Mouse (Mus musculus): ENCODE data around the gene Slc33a1. TPM values are rescaled to one million over a fixed set of nuclear protein-coding genes. Genes with fewer than 3 reads are reported as not detected.

Slc33a1 gene
- total and polyA plus RNA-seq, 3 experiments: 15.3 to 24.5 (median 24.1) TPM

GRCm38 (mm10) chr3:63965929-63966328 is 1.4 kb upstream of the Slc33a1 start:
- Histone ChIP-seq H3K9me3 (replicated peaks) (no peaks in the 10 kb centered on the region), H3K4me3 (ENCODE audit: low read depth, low read length) (no peak overlapping the region), H3K36me3 (replicated peaks) (peaks cover 2% of the 10 kb centered on the region), H3K4me1 (ENCODE audit: insufficient read depth, low read depth, low read length) (peaks cover 16% of the 10 kb centered on the region), H3K27me3 (ENCODE audit: insufficient read depth, low read length) (no peaks in the 10 kb centered on the region)
- TF ChIP-seq POLR2AphosphoS5 (IDR thresholded peaks at IDR 0.05; ENCODE audit: insufficient replicate concordance, low read depth, low read length) (no peak), CTCF (IDR thresholded peaks at IDR 0.05; ENCODE audit: low read depth, low read length) (no peak), GATA2 (IDR thresholded peaks at IDR 0.05; ENCODE audit: borderline replicate concordance, low read depth, low read length) (no peak), TAL1 (conservative IDR thresholded peaks at IDR 0.05; ENCODE audit: low read depth, low read length) (no peak), GATA1 (IDR thresholded peaks at IDR 0.05; ENCODE audit: borderline replicate concordance, low read length) (no peak)
- DNase-seq (ENCODE audit: low spot score) (no peak), ATAC-seq (ENCODE audit: extremely low read depth, insufficient number of reproducible peaks, low FRiP score, poor library complexity, severe bottlenecking) (no peak)

DNA sequence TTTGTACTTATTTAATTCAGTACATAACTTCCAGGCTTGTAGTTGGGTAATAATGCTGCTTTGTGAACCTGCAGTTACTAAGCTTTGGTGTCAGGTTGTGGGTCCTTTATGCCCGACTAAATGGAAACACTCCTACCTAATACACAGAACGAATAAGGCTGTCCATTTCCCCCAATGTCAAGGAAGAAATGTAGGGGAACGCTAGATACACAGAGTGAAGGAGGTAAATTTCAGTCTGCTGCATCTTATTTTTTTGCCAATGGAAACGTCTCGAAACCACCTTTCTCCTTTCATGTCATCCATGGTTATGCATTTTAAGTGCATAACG is 318 bp upstream of the Slc33a1 start:
- ATAC-seq (ENCODE audit: extremely low read depth, insufficient number of reproducible peaks, low FRiP score, poor library complexity, severe bottlenecking) (no peak), DNase-seq (ENCODE audit: low spot score) (no peak)
- TF ChIP-seq GATA2 (IDR thresholded peaks at IDR 0.05; ENCODE audit: borderline replicate concordance, low read depth, low read length): no peak
- TF ChIP-seq POLR2AphosphoS5 (IDR thresholded peaks at IDR 0.05; ENCODE audit: insufficient replicate concordance, low read depth, low read length): no peak
- H3K27me3 ChIP-seq (ENCODE audit: insufficient read depth, low read length): no peaks in the 10 kb centered on the region
- H3K9me3 ChIP-seq (replicated peaks): no peaks in the 10 kb centered on the region
- peaks cover 5% of the 10 kb centered on the region for H3K36me3 ChIP-seq (replicated peaks)
- peak overlapping the region; percentile 96 for H3K4me3 ChIP-seq (ENCODE audit: low read depth, low read length)
- H3K4me1 ChIP-seq (ENCODE audit: insufficient read depth, low read depth, low read length): peaks cover 19% of the 10 kb centered on the region

DNA sequence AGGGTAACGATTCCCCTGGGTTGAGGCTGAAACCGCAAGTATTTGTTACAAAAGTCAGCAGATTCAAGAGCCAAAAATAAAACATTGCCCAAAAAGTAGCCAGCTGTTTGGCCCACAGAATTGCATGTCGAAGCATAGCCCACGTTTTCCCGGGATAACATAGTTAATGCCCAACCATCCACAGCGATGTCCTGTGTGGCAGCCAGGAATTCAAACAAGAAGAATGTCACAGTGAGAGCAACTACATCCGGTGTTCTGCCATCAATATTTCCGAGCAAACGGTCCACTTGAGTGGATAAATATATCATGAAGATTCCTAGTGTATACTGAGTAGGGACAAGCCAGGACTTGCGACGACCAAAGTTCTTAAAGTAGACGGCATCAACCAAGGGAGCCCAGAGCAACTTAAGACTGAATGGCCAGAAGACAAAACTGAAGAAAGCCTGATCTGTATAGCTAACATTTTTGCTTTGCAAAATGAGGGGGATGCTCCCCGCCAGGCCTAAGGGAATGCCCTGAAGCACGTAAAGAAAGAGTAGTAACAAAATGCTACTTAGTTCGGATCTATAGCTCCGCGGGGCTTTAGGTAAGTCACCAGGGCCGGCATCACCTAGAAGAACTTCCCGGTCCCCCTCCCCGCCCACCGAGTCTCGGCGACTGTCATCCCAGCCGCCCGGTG is 1.0 kb downstream of the Slc33a1 start:
- no peak for TF ChIP-seq GATA2 (IDR thresholded peaks at IDR 0.05; ENCODE audit: borderline replicate concordance, low read depth, low read length)
- no peak for TF ChIP-seq CTCF (IDR thresholded peaks at IDR 0.05; ENCODE audit: low read depth, low read length)
- no peak for TF ChIP-seq POLR2AphosphoS5 (IDR thresholded peaks at IDR 0.05; ENCODE audit: insufficient replicate concordance, low read depth, low read length)
- TF ChIP-seq GATA1 (IDR thresholded peaks at IDR 0.05; ENCODE audit: borderline replicate concordance, low read length): no peak
- no peak for TF ChIP-seq TAL1 (conservative IDR thresholded peaks at IDR 0.05; ENCODE audit: low read depth, low read length)
- ATAC-seq (ENCODE audit: extremely low read depth, insufficient number of reproducible peaks, low FRiP score, poor library complexity, severe bottlenecking) (no peak), DNase-seq (ENCODE audit: low spot score) (no peak)
- peak overlapping the region; percentile 96 for H3K4me3 ChIP-seq (ENCODE audit: low read depth, low read length)
- H3K9me3 ChIP-seq (replicated peaks): no peaks in the 10 kb centered on the region
- peaks cover 10% of the 10 kb centered on the region for H3K36me3 ChIP-seq (replicated peaks)
- no peaks in the 10 kb centered on the region for H3K27me3 ChIP-seq (ENCODE audit: insufficient read depth, low read length)
- H3K4me1 ChIP-seq (ENCODE audit: insufficient read depth, low read depth, low read length): peaks cover 22% of the 10 kb centered on the region

- H3K4me1 ChIP-seq (ENCODE audit: insufficient read depth, low read depth, low read length): no peaks in the 10 kb centered on the region; the same call in 1 of the 2 replicates
- no peaks in the 10 kb centered on the region for H3K9me3 ChIP-seq (replicated peaks)
- H3K4me3 ChIP-seq (ENCODE audit: low read depth, low read length): no peak overlapping the region
- TF ChIP-seq CTCF (IDR thresholded peaks at IDR 0.05; ENCODE audit: low read depth, low read length) (no peak), POLR2AphosphoS5 (IDR thresholded peaks at IDR 0.05; ENCODE audit: insufficient replicate concordance, low read depth, low read length) (no peak), GATA2 (IDR thresholded peaks at IDR 0.05; ENCODE audit: borderline replicate concordance, low read depth, low read length) (no peak), GATA1 (IDR thresholded peaks at IDR 0.05; ENCODE audit: borderline replicate concordance, low read length) (no peak), TAL1 (conservative IDR thresholded peaks at IDR 0.05; ENCODE audit: low read depth, low read length) (no peak)
- ATAC-seq (ENCODE audit: extremely low read depth, insufficient number of reproducible peaks, low FRiP score, poor library complexity, severe bottlenecking) (no peak), DNase-seq (ENCODE audit: low spot score) (no peak)
- H3K36me3 ChIP-seq (replicated peaks): peaks cover 42% of the 10 kb centered on the region
- no peaks in the 10 kb centered on the region for H3K27me3 ChIP-seq (ENCODE audit: insufficient read depth, low read length)
These were observed 14.7 kb downstream of the Slc33a1 start for GRCm38 (mm10) chr3:63949837-63950236.

GRCm38 (mm10) chr3:63941204-63941850 is 23.2 kb downstream of the Slc33a1 start:
- no peak for DNase-seq (ENCODE audit: low spot score)
- Histone ChIP-seq H3K4me1 (ENCODE audit: insufficient read depth, low read depth, low read length) (no peaks in the 10 kb centered on the region), H3K36me3 (replicated peaks) (peaks cover 41% of the 10 kb centered on the region), H3K9me3 (replicated peaks) (no peaks in the 10 kb centered on the region), H3K4me3 (ENCODE audit: low read depth, low read length) (no peak overlapping the region), H3K27me3 (ENCODE audit: insufficient read depth, low read length) (no peaks in the 10 kb centered on the region)
- TF ChIP-seq POLR2AphosphoS5 (IDR thresholded peaks at IDR 0.05; ENCODE audit: insufficient replicate concordance, low read depth, low read length) (no peak), TAL1 (conservative IDR thresholded peaks at IDR 0.05; ENCODE audit: low read depth, low read length) (no peak), GATA2 (IDR thresholded peaks at IDR 0.05; ENCODE audit: borderline replicate concordance, low read depth, low read length) (no peak), GATA1 (IDR thresholded peaks at IDR 0.05; ENCODE audit: borderline replicate concordance, low read length) (no peak), CTCF (IDR thresholded peaks at IDR 0.05; ENCODE audit: low read depth, low read length) (no peak)
- ATAC-seq (ENCODE audit: extremely low read depth, insufficient number of reproducible peaks, low FRiP score, poor library complexity, severe bottlenecking): no peak

GRCm38 (mm10) chr3:63938928-63939327 is 25.6 kb downstream of the Slc33a1 start:
- TF ChIP-seq POLR2AphosphoS5 (IDR thresholded peaks at IDR 0.05; ENCODE audit: insufficient replicate concordance, low read depth, low read length) (no peak), CTCF (IDR thresholded peaks at IDR 0.05; ENCODE audit: low read depth, low read length) (no peak), TAL1 (conservative IDR thresholded peaks at IDR 0.05; ENCODE audit: low read depth, low read length) (no peak), GATA2 (IDR thresholded peaks at IDR 0.05; ENCODE audit: borderline replicate concordance, low read depth, low read length) (no peak), GATA1 (IDR thresholded peaks at IDR 0.05; ENCODE audit: borderline replicate concordance, low read length) (no peak)
- Histone ChIP-seq H3K27me3 (ENCODE audit: insufficient read depth, low read length) (no peaks in the 10 kb centered on the region), H3K36me3 (replicated peaks) (peaks cover 29% of the 10 kb centered on the region), H3K4me1 (ENCODE audit: insufficient read depth, low read depth, low read length) (no peaks in the 10 kb centered on the region), H3K4me3 (ENCODE audit: low read depth, low read length) (no peak overlapping the region), H3K9me3 (replicated peaks) (no peaks in the 10 kb centered on the region)
- ATAC-seq (ENCODE audit: extremely low read depth, insufficient number of reproducible peaks, low FRiP score, poor library complexity, severe bottlenecking): no peak
- DNase-seq (ENCODE audit: low spot score): no peak
